Mouse (Mus musculus): Measurements from ENCODE around the gene Susd6. TPM values are rescaled to one million over a fixed set of nuclear protein-coding genes. Genes with fewer than 3 reads are reported as not detected.

Gene Susd6
- total and polyA plus RNA-seq, 3 experiments = 50.4 to 61.5 (median 57.8) TPM

- DNase-seq = no peak
Observed at GRCm38 (mm10) chr12:80838271-80838670, 48.0 kb downstream of the Susd6 start.

GRCm38 (mm10) chr12:80838787-80839186 lies 48.5 kb downstream of the Susd6 start:
- DNase-seq = no peak

GRCm38 (mm10) chr12:80839631-80840030 lies 49.3 kb downstream of the Susd6 start:
- no peak for DNase-seq

GRCm38 (mm10) chr12:80841618-80842017 lies 51.3 kb downstream of the Susd6 start:
- no peak for DNase-seq

- DNase-seq = no peak
Observed at GRCm38 (mm10) chr12:80842609-80843008, 52.3 kb downstream of the Susd6 start.

- peak; percentile 74 for DNase-seq
Observed at GRCm38 (mm10) chr12:80843236-80843635, 52.9 kb downstream of the Susd6 start.

- peak; percentile 61 for DNase-seq
Observed at GRCm38 (mm10) chr12:80843651-80844444, 53.5 kb downstream of the Susd6 start.

GRCm38 (mm10) chr12:80845901-80846300 lies 55.6 kb downstream of the Susd6 start:
- no peak for DNase-seq

- DNase-seq = no peak
Observed at GRCm38 (mm10) chr12:80846861-80847268, 56.6 kb downstream of the Susd6 start.

GRCm38 (mm10) chr12:80852001-80852400 lies 61.7 kb downstream of the Susd6 start:
- no peak for DNase-seq

- DNase-seq = peak; percentile 29
Observed at GRCm38 (mm10) chr12:80853737-80854136, 63.4 kb downstream of the Susd6 start.

- DNase-seq = no peak
Observed at GRCm38 (mm10) chr12:80854671-80855070, 64.4 kb downstream of the Susd6 start.

- DNase-seq = no peak
Observed at GRCm38 (mm10) chr12:80855100-80855499, 64.8 kb downstream of the Susd6 start.

- no peak for DNase-seq
Observed at GRCm38 (mm10) chr12:80855581-80855980, 65.3 kb downstream of the Susd6 start.

GRCm38 (mm10) chr12:80857636-80858293 lies 67.5 kb downstream of the Susd6 start:
- DNase-seq = no peak

GRCm38 (mm10) chr12:80858307-80858706 lies 68.0 kb downstream of the Susd6 start:
- DNase-seq = no peak

GRCm38 (mm10) chr12:80861916-80862315 lies 71.6 kb downstream of the Susd6 start:
- no peak for DNase-seq

- DNase-seq = peak; percentile 37
Observed at GRCm38 (mm10) chr12:80863370-80863769, 73.1 kb downstream of the Susd6 start.

- DNase-seq = no peak
Observed at GRCm38 (mm10) chr12:80865175-80865574, 74.9 kb downstream of the Susd6 start.

GRCm38 (mm10) chr12:80866023-80866422 lies 75.7 kb downstream of the Susd6 start:
- no peak for DNase-seq

GRCm38 (mm10) chr12:80867083-80867482 lies 76.8 kb downstream of the Susd6 start:
- DNase-seq = peak; percentile 42

- DNase-seq = no peak
Observed at GRCm38 (mm10) chr12:80868401-80868800, 78.1 kb downstream of the Susd6 start.

Data from adrenal gland, adult 2 months (tissue).